Mouse (Mus musculus): ENCODE measurements around the gene Wnt3. TPM values are rescaled to one million over a fixed set of nuclear protein-coding genes. Genes with fewer than 3 reads are reported as not detected.

The Wnt3 gene
- polyA plus RNA-seq (2016; fragmentation: Nextera tagmentation; extraction: Ambion mirVana) = 8.0 and 9.8 TPM in 2 replicates

DNA sequence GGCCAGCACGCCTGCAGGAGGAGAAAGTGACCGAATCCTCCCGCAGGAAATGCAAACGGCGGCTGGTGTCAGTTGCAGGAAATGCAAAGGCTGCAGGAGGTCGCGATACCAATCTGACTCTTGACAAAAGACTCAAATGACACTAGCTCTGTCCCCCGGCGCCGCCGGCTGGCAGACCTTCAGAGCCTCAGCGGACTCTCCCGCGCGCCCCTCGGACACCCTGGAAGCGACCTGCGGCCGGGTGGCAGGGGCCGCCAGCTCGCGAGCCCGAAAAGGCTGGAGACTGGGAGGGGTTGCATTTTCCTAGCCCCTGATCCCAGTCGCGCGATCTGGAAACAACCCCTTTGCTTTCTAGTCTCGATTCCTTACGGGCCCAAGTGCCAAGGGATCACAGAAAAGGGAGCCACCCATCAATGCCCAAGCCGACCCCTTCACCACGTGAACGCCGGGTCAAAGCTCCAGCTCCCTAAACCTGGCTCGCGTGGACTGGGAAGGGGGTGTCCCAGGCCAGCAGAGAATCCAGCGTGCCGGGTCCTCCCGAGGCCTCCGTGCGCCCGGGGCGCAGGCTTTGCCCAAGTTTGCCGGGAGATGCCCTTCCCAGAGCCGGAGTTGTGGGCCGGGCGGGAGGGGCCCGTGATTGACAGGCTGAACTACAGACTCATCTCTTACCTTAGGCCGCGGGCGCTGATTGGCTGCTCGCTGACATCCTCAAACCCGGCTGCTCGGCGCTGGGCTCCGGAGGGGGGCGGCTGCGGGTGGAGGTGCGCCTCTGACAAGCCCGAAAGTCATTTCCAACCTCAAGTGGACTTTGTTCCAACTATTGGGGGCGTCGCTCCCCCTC, at the start of gene Wnt3:
Wnt3 (plus strand) TSS at position 764 of the 841 bp plus-strand sequence.
- WGBS = under 1% methylated on average over 60 of the region's 60 CpGs
- H3K36me3 ChIP-seq = no peaks in the 10 kb centered on the region
- ATAC-seq (ENCODE audit: insufficient number of reproducible peaks, insufficient read depth, low FRiP score, low TSS enrichment, low read depth) = no peak; the same call in 1 of the 2 replicates
- peaks cover 98% of the 10 kb centered on the region for H3K27me3 ChIP-seq
- H3K9ac ChIP-seq (replicated peaks) = peak within 1 kb of the TSS; percentile 31
- peak within 1 kb of the TSS; percentile 56 for H3K4me2 ChIP-seq
- H3K4me1 ChIP-seq (replicated peaks) = peaks cover 25% of the 10 kb centered on the region
- H3K27ac ChIP-seq = no peak within 1 kb of the TSS
- peak within 1 kb of the TSS; percentile 35 for H3K4me3 ChIP-seq (replicated peaks)
- H3K9me3 ChIP-seq = no peaks in the 10 kb centered on the region

DNA sequence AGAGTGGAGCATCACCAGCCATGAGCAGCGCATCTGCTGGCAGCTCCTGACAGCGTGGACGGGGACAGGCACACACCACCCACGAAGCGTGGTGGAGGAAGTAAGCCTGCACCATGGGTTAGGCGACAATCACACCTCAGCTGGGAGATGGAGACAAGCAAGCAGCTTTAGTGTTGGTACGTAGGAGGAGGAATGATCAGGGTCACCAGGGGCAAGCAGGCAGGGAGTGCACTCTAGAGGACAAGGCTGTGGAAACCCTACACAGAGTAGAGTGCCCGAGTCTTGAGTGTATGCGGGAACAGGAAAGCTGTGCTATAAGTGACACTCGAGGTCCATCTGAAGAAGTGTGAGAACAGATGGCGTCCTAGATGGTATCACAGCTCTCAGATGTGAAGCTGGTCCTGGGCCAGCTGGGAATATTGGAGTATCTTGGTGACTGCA, 49.6 kb upstream of the Wnt3 start:
- no peak for ATAC-seq (ENCODE audit: insufficient number of reproducible peaks, insufficient read depth, low FRiP score, low TSS enrichment, low read depth)
- Histone ChIP-seq H3K4me3 (replicated peaks) (no peak overlapping the region), H3K9me3 (no peaks in the 10 kb centered on the region), H3K4me2 (no peak overlapping the region), H3K27ac (no peak overlapping the region), H3K36me3 (no peaks in the 10 kb centered on the region), H3K4me1 (replicated peaks) (peaks cover 11% of the 10 kb centered on the region), H3K9ac (replicated peaks) (no peak overlapping the region), H3K27me3 (peaks cover 4% of the 10 kb centered on the region; the same call in 1 of the 2 replicates)
- WGBS = 69% methylated on average over 11 of the region's 11 CpGs

DNA sequence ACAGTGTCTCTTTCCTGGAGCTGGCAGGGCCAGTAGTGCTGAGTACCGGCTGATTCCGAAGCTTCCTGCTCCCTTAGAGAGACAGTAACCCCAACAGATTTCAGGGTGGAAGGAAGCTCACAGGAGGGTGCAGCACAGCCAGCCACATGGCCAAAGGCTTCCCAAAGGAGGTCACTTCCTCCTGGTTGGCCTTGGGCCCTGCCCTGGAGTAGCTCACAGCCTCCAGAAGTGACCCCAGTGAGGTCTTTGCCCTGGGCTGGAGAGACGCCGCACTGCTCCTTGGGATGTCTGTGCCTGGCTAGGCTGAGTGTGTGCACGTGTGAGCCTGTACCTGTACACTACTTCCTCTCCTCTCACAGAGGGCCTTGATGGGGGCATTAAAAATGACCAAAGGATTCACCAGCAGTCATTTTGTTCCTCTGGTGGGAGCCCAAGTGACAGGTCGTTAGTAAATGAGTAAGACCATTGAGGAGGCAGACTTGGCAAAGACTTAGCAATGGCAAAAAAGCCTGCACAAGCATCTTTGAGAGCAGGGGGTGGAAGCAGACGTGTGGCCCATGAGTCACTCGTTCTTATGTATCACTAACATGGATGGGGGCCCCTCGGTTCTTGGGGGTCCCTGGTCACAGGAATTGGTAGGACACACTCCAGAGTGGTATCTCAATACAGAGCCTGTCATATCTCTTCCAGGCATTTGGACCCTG, 44.5 kb upstream of the Wnt3 start:
- ATAC-seq (ENCODE audit: insufficient number of reproducible peaks, insufficient read depth, low FRiP score, low TSS enrichment, low read depth) = no peak
- H3K27ac ChIP-seq = no peak overlapping the region
- no peak overlapping the region for H3K4me3 ChIP-seq (replicated peaks)
- WGBS = 68% methylated on average over 9 of the region's 9 CpGs
- H3K4me2 ChIP-seq = no peak overlapping the region
- H3K9ac ChIP-seq (replicated peaks) = no peak overlapping the region
- no peaks in the 10 kb centered on the region for H3K36me3 ChIP-seq
- H3K4me1 ChIP-seq (replicated peaks) = no peaks in the 10 kb centered on the region
- H3K27me3 ChIP-seq = peaks cover 18% of the 10 kb centered on the region
- no peaks in the 10 kb centered on the region for H3K9me3 ChIP-seq

DNA sequence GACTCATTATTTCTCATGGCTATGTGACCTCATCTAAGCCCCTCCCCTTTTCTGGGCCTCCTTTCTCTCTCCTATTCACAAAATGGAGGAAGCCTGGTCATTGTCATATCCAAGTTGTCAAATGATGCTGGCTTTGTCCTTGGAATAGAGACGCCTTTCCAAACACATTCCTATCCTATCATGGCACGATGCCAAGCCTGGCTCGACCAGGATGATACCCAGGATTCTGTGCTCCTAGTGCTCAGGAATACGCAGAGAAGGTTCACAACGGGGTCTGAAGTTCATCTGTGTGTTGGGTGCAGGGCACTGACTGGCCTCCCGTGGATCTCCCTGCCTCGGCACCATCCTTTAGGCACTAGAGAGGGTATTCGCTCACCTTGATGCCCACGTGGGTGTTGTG, 42.4 kb upstream of the Wnt3 start:
- WGBS = 83% methylated on average over 9 of the region's 9 CpGs
- Histone ChIP-seq H3K27ac (no peak overlapping the region), H3K4me3 (replicated peaks) (no peak overlapping the region), H3K27me3 (peaks cover 18% of the 10 kb centered on the region), H3K4me2 (no peak overlapping the region), H3K9ac (replicated peaks) (no peak overlapping the region), H3K4me1 (replicated peaks) (0 out of 2 replicates have a peak, but pooled peaks cover 6% of the 10 kb centered on the region), H3K36me3 (no peaks in the 10 kb centered on the region), H3K9me3 (no peaks in the 10 kb centered on the region)
- ATAC-seq (ENCODE audit: insufficient number of reproducible peaks, insufficient read depth, low FRiP score, low TSS enrichment, low read depth) = no peak

DNA sequence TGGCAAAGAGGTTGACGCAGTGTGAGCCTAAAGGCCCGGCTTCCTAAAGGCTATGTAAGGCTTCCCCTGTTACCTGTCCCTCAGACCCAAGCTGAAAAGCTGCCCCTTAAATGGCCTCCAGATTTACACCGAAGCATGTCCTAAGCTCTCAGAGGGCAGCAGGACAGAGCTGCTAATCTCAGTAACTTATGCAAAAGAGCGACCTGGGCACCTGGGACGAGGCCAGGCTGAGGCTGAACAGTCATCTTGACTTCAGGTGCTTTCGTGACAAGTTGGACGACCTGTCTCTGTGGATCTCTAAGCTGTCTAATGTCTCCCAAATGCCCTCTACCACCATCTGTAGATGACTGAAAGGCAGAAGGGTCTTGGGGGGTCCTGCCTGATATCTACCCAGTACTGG, 41.6 kb upstream of the Wnt3 start:
- H3K4me1 ChIP-seq (replicated peaks) = 0 out of 2 replicates have a peak, but pooled peaks cover 6% of the 10 kb centered on the region
- no peak for ATAC-seq (ENCODE audit: insufficient number of reproducible peaks, insufficient read depth, low FRiP score, low TSS enrichment, low read depth)
- peaks cover 18% of the 10 kb centered on the region for H3K27me3 ChIP-seq
- no peak overlapping the region for H3K4me2 ChIP-seq
- H3K36me3 ChIP-seq = no peaks in the 10 kb centered on the region
- WGBS = 84% methylated on average over 7 of the region's 7 CpGs
- no peak overlapping the region for H3K27ac ChIP-seq
- H3K9ac ChIP-seq (replicated peaks) = no peak overlapping the region
- H3K9me3 ChIP-seq = no peaks in the 10 kb centered on the region
- no peak overlapping the region for H3K4me3 ChIP-seq (replicated peaks)

DNA sequence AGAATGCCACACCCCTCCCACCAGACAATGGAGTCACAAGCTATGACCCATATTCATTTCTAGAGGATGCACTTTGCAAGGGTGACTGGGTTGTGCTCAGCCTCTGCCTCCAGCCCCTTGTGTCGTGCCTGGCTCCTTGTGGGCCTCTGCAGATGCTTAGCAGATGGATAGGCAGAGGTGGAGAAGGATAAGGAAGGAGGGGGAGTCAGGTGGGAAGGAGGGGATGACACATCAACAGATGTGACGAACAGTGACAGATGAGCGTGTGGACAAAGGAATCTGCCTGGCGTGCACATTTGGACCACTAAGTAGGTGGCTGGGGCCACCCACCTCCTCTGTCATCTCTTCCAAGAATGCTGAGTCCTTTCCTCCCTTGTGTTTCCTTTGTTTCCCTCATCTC, 40.9 kb upstream of the Wnt3 start:
- 58% methylated on average over 4 of the region's 4 CpGs for WGBS
- Histone ChIP-seq H3K9me3 (no peaks in the 10 kb centered on the region), H3K27me3 (peaks cover 19% of the 10 kb centered on the region)

DNA sequence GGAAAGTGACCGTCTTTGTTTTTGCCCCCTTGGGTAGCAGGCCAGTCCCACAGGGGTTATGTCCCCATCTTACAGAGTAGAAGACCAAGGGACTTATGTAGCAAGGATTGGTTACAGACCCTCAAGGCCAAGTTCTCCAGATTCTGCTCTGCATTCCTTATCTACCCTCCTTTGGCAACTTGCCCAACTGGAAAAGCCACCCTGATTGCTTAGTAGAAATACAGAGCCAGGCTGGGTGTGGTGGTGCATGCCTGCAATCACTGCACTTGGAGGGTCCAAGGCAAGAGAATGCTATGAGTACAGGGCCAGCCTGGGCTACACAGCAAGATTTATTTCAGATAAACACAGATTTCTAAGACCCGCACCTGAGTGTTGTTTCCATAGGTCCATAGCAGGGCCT, 40.0 kb upstream of the Wnt3 start:
- Histone ChIP-seq H3K4me3 (replicated peaks) (no peak overlapping the region), H3K27ac (no peak overlapping the region), H3K4me2 (no peak overlapping the region), H3K9me3 (no peaks in the 10 kb centered on the region), H3K9ac (replicated peaks) (no peak overlapping the region), H3K27me3 (peaks cover 23% of the 10 kb centered on the region), H3K36me3 (no peaks in the 10 kb centered on the region), H3K4me1 (replicated peaks) (0 out of 2 replicates have a peak, but pooled peaks cover 6% of the 10 kb centered on the region)
- WGBS = 80% methylated on average over 2 of the region's 2 CpGs
- ATAC-seq (ENCODE audit: insufficient number of reproducible peaks, insufficient read depth, low FRiP score, low TSS enrichment, low read depth) = no peak

More for the DNA sequence above, 40.9 kb upstream of the Wnt3 start:
- Histone ChIP-seq H3K4me1 (replicated peaks) (0 out of 2 replicates have a peak, but pooled peaks cover 6% of the 10 kb centered on the region), H3K36me3 (no peaks in the 10 kb centered on the region), H3K4me3 (replicated peaks) (no peak overlapping the region), H3K9ac (replicated peaks) (no peak overlapping the region), H3K4me2 (no peak overlapping the region), H3K27ac (no peak overlapping the region)
- ATAC-seq (ENCODE audit: insufficient number of reproducible peaks, insufficient read depth, low FRiP score, low TSS enrichment, low read depth) = no peak

DNA sequence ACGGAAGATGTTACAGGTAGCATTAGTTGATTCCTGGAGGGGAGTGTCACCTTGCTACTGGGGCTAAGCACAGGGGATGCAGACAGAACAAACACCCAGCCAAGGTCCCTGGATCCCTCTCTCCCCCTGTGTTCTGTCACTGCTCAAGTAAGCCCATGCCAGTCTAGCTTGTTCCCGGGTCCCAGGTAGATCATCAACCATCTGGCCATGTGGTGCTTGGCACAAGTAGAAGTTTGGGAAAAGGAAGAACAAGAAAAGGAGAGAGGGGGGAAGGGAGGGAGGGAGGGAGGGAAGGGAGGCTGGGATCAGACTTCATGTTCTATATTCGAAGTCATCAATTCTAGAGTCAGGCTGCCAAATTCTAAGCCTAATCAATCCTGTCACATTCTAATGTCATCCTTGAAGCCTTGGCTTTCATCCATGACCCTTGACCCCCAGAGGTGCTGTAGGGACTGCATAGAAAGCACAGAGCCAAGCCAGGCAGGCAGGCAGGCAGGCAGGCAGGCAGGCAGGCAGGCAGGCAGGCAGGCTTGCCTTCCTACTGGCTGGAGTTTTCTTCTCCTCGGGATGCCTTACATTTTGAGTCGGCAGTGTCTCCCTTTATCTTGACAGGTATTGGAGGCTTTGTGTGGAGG, 39.4 kb upstream of the Wnt3 start:
- Histone ChIP-seq H3K27me3 (peaks cover 24% of the 10 kb centered on the region), H3K36me3 (no peaks in the 10 kb centered on the region), H3K9me3 (no peaks in the 10 kb centered on the region), H3K27ac (no peak overlapping the region), H3K4me2 (no peak overlapping the region), H3K4me3 (replicated peaks) (no peak overlapping the region), H3K9ac (replicated peaks) (no peak overlapping the region), H3K4me1 (replicated peaks) (0 out of 2 replicates have a peak, but pooled peaks cover 6% of the 10 kb centered on the region)
- WGBS = 70% methylated on average over 5 of the region's 5 CpGs
- no peak for ATAC-seq (ENCODE audit: insufficient number of reproducible peaks, insufficient read depth, low FRiP score, low TSS enrichment, low read depth)

DNA sequence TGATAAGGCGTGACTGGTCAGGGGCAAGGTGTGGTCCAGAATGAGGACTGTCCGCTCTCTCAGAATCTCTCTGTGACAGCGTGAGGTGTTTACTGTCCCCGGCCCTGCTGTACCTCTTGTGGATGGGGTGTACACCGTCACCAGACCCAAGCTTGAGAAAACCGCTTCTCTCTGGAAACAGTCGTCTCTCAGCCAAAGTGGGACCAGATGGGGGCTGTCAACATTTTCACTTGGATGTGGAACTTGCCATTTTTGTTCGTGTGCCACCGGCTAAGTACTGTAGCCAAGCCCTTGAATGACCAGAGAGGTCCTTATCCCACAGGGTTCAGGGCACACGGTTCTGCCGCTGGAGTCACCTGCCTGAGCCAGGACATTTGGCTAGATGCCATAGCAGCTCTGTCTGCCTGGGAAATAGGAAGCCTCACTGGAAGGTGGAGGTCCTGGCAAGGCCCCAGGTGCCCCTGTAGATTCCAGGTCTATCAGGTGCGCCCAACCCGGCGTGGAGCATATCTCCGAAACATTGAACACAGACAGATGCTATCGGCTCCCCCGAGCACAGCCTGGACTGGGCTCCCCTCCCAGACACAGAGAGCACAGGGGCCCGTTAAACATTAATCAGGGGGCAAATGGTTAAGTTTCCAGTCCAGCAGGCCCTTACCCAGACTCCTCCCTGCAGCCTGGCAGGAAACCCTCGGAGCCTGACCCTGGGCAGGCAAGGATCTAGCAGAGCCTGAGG, 38.7 kb upstream of the Wnt3 start:
- Histone ChIP-seq H3K9me3 (no peaks in the 10 kb centered on the region), H3K4me3 (replicated peaks) (no peak overlapping the region), H3K9ac (replicated peaks) (no peak overlapping the region), H3K4me2 (no peak overlapping the region), H3K27me3 (peaks cover 24% of the 10 kb centered on the region), H3K4me1 (replicated peaks) (0 out of 2 replicates have a peak, but pooled peaks cover 6% of the 10 kb centered on the region), H3K27ac (no peak overlapping the region), H3K36me3 (no peaks in the 10 kb centered on the region)
- 74% methylated on average over 19 of the region's 19 CpGs for WGBS
- no peak for ATAC-seq (ENCODE audit: insufficient number of reproducible peaks, insufficient read depth, low FRiP score, low TSS enrichment, low read depth)

DNA sequence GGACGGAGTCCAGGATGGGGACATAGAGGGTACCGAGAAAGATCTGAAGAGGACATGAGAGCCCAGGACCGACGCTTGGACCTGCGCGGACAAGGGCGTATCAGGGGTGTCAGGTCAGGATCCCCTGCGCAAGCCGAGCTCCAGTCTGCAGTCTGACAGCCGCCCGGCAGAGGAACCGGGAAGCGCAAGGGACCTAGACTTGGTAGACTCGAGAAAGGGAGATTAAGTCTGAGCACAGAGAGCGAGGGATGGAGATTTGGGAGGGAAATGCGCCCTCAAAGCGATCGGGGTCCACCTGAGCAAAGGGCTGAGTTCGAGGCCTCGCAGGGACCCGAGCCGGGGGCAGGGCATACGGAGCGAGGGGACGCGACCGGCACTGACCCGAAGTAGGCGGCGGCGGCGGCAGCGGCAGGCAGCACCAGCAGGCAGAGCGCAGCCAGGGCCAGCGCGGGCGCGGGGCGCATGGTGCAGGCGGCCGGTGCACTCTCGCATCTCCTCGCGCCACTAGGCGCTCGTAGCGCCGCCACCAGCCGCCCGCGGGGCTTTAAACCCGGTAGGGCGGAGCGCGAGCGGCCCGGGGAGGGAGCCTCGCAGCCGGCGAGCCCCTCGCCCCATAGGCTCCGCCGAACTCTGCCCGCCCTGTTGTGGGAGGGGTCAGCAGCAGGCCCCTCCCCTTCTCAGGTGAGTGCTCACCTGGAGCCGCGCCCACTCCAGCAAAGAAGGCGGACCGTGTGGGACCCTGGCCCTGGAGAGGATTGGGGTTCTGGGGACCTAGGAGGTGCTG, 24.5 kb upstream of the Wnt3 start, which contains the start of gene Wnt9b:
Wnt9b (minus strand) TSS at position 516 of the 784 bp plus-strand sequence.
- no peak within 1 kb of the TSS for H3K27ac ChIP-seq
- WGBS = 1% methylated on average over 66 of the region's 68 CpGs
- peak; percentile 59 for ATAC-seq (ENCODE audit: insufficient number of reproducible peaks, insufficient read depth, low FRiP score, low TSS enrichment, low read depth)

More for the DNA sequence above, 24.5 kb upstream of the Wnt3 start, which contains the start of gene Wnt9b:
- Histone ChIP-seq H3K4me1 (replicated peaks) (peaks cover 11% of the 10 kb centered on the region), H3K9ac (replicated peaks) (peak within 1 kb of the TSS; percentile 35; the same call in 1 of the 2 replicates), H3K9me3 (no peaks in the 10 kb centered on the region), H3K27me3 (peaks cover 89% of the 10 kb centered on the region), H3K4me3 (replicated peaks) (peak within 1 kb of the TSS; percentile 47), H3K4me2 (peak within 1 kb of the TSS; percentile 83), H3K36me3 (no peaks in the 10 kb centered on the region)

All from limb, embryonic 12.5 days (tissue).